Mouse (Mus musculus) heart, adult 18-20 months (tissue): ENCODE measurements around the gene Prima1. TPM values are rescaled to one million over a fixed set of nuclear protein-coding genes. Genes with fewer than 3 reads are reported as not detected.

ENCODE experiments used
- DNase-seq, 2 experiments: peaks; one replicate each; pipeline ENCODE4 v3.0.0; 2021 to 2022; ENCODE audit warnings: mixed read lengths in 1 of 2
- total RNA-seq, 2 experiments: library from RNA; stranded (reverse); gene quantifications; 2 replicates each; pipeline ENCODE4 v1.2.3; 2021

Prima1 gene
- total RNA-seq, 2 experiments from 2014 or later: 0.40 TPM; not detected in 1

- DNase-seq: no peak
Observed at GRCm38 (mm10) chr12:103226121-103226520, 15.8 kb downstream of the Prima1 start.

GRCm38 (mm10) chr12:103223671-103224070 lies 18.3 kb downstream of the Prima1 start:
- DNase-seq: no peak

- no peak for DNase-seq
Observed at GRCm38 (mm10) chr12:103215877-103216610, 25.9 kb downstream of the Prima1 start.

GRCm38 (mm10) chr12:103214797-103215196 lies 27.2 kb downstream of the Prima1 start:
- DNase-seq: no peak

- peak; percentile 26 to 48 for DNase-seq
Observed at GRCm38 (mm10) chr12:103214270-103214669, 27.7 kb downstream of the Prima1 start.

- no peak for DNase-seq
Observed at GRCm38 (mm10) chr12:103213591-103213990, 28.4 kb downstream of the Prima1 start.

GRCm38 (mm10) chr12:103211078-103211477 lies 30.9 kb downstream of the Prima1 start:
- DNase-seq: no peak

GRCm38 (mm10) chr12:103209581-103209980 lies 32.4 kb downstream of the Prima1 start:
- no peak for DNase-seq

- DNase-seq: no peak
Observed at GRCm38 (mm10) chr12:103205561-103205960, 36.4 kb downstream of the Prima1 start.

- DNase-seq: no peak
Observed at GRCm38 (mm10) chr12:103202592-103203544, 39.1 kb downstream of the Prima1 start.

GRCm38 (mm10) chr12:103192996-103193395 lies 49.0 kb downstream of the Prima1 start:
- DNase-seq: no peak

- no peak for DNase-seq
Observed at GRCm38 (mm10) chr12:103189771-103190170, 52.2 kb downstream of the Prima1 start.

GRCm38 (mm10) chr12:103188223-103188622 lies 53.7 kb downstream of the Prima1 start:
- DNase-seq: peak; percentile 10 to 23

GRCm38 (mm10) chr12:103187020-103187419 lies 54.9 kb downstream of the Prima1 start:
- no peak for DNase-seq

GRCm38 (mm10) chr12:103183057-103183456 lies 58.9 kb downstream of the Prima1 start:
- DNase-seq: no peak

GRCm38 (mm10) chr12:103168892-103169291 lies 73.1 kb downstream of the Prima1 start:
- DNase-seq: no peak

- DNase-seq: peak in 1 of 2 experiments; percentile 4
Observed at GRCm38 (mm10) chr12:103164101-103165030, 77.6 kb downstream of the Prima1 start.

GRCm38 (mm10) chr12:103163596-103163995 lies 78.4 kb downstream of the Prima1 start:
- DNase-seq: no peak

- no peak for DNase-seq
Observed at GRCm38 (mm10) chr12:103160721-103161120, 81.2 kb downstream of the Prima1 start.

- no peak for DNase-seq
Observed at GRCm38 (mm10) chr12:103159016-103159415, 82.9 kb downstream of the Prima1 start.

- DNase-seq: no peak
Observed at GRCm38 (mm10) chr12:103157129-103157910, 84.6 kb downstream of the Prima1 start.
